Mouse (Mus musculus): ENCODE results near the gene Grem1.

Grem1 gene

GRCm38 (mm10) chr2:113756924-113757524, 1.4 kb downstream of the Grem1 start:
- DNase-seq: no peak

GRCm38 (mm10) chr2:113749721-113750120, 8.7 kb downstream of the Grem1 start:
- no peak for DNase-seq

- no peak for DNase-seq
These were observed 9.1 kb downstream of the Grem1 start for GRCm38 (mm10) chr2:113749309-113749708.

GRCm38 (mm10) chr2:113728581-113728980, 29.9 kb downstream of the Grem1 start:
- no peak for DNase-seq

- no peak for DNase-seq
These were observed 43.6 kb downstream of the Grem1 start for GRCm38 (mm10) chr2:113714801-113715200.

GRCm38 (mm10) chr2:113713406-113713805, 45.0 kb downstream of the Grem1 start:
- DNase-seq: no peak

- DNase-seq: no peak
These were observed 50.9 kb downstream of the Grem1 start for GRCm38 (mm10) chr2:113707507-113707906.

- DNase-seq: no peak
These were observed 56.9 kb downstream of the Grem1 start for GRCm38 (mm10) chr2:113701507-113701906.

GRCm38 (mm10) chr2:113696647-113697046, 61.8 kb downstream of the Grem1 start:
- no peak for DNase-seq

GRCm38 (mm10) chr2:113696222-113696621, 62.2 kb downstream of the Grem1 start:
- no peak for DNase-seq

Measured in right cerebral cortex, postnatal 14 days (tissue).